Mouse (Mus musculus): ENCODE measurements at regions not wholly inside any gene's neighbourhood (a gene's known extent, or its start where the extent isn't known, plus 50 kb on each side); places are given as distances from the start of the nearest gene placed in this dataset.

- in situ Hi-C loops (cut with MboI; ENCODE audit: low sequenced_read_pairs): loop anchor here (25.0 kb wide), 1 partner anchor 995 kb away; no protein-coding TSS in a partner anchor
Measured at GRCm38 (mm10) chr1:128832201-128832883, 240.2 kb upstream of the Cxcr4 start.

- in situ Hi-C loops (cut with MboI; ENCODE audit: low sequenced_read_pairs): loop anchor here (25.0 kb wide), 1 partner anchor 993 kb away; no protein-coding TSS in a partner anchor
Measured at GRCm38 (mm10) chr1:128830671-128831240, 238.7 kb upstream of the Cxcr4 start.

DNA sequence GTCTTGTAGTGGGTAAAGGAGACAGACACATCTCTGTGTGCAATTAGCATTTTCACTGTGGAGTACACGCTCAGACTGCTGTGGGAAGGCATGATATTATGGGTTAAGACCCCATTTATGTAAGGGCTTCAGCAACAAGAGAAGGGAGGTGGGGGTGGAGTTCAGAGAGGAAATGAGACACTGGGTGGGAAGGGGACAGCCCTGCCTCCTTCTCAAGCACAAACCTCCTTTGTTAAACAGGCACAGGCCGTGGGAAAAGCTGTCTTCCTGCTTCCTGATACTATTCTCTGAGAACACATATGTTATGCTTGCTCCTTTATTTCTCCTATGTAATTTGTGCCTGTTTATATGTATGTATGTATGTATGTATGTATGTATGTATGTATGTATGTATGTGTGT is 237.4 kb upstream of the Cxcr4 start:
- in situ Hi-C loops (cut with MboI; ENCODE audit: low sequenced_read_pairs): loop anchor here (5.0 to 25.0 kb wide), 3 partner anchors 235 to 992 kb away; partner anchors contain the start of gene Cxcr4

GRCm38 (mm10) chr1:128826419-128826818 is 234.3 kb upstream of the Cxcr4 start:
- in situ Hi-C loops (cut with MboI; ENCODE audit: low sequenced_read_pairs): loop anchor here (5.0 to 25.0 kb wide), 3 partner anchors 232 to 989 kb away; partner anchors contain the start of gene Cxcr4

- in situ Hi-C loops (cut with MboI; ENCODE audit: low sequenced_read_pairs): loop anchor here (5.0 to 25.0 kb wide), 3 partner anchors 230 to 988 kb away; partner anchors contain the start of gene Cxcr4
Measured at GRCm38 (mm10) chr1:128824916-128825683, 233.0 kb upstream of the Cxcr4 start.

GRCm38 (mm10) chr1:128824235-128824634 is 232.1 kb upstream of the Cxcr4 start:
- in situ Hi-C loops (cut with MboI; ENCODE audit: low sequenced_read_pairs): loop anchor here (10.0 kb wide), 1 partner anchor 229 kb away; the partner anchor contains the start of gene Cxcr4

DNA sequence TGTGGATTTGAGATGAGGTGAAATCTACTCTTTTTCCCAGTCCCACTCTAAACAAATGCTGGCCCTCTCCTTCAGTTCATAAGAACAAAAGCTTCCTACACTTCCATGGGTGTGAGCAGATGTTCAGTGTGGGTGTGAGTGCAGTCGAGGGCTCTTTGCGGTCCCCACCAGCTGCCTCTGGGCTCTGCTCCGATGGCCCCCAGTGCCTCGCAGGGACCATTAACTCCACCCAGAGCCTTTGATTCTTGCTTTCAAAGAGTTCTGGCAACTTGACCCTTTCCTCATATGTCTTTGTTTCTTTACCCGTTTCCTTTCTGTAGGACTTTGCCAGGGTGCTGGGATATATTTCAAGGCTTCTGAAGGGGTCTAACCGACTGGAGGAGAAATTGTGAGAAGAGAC is 229.9 kb upstream of the Cxcr4 start:
- in situ Hi-C loops (cut with MboI; ENCODE audit: low sequenced_read_pairs): loop anchor here (10.0 kb wide), 1 partner anchor 227 kb away; the partner anchor contains the start of gene Cxcr4

DNA sequence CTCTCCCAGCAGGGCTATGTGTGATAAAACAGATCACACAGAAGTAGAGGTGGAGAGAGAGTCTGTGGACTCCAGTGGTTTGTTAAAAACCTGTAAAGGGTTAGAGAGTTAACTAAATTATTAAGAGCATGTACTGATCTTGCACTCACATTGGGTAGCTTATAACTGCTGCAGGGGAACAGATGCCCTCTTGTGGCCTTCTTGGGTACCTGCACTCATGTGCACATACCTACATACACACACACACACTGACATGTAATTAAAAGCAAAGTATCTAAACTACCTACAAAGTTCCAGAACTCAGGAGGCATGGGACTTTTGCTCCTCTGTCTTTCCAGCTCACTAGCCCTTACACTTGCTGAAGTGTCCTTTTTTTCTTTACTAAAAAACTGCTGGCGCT is 228.4 kb upstream of the Cxcr4 start:
- in situ Hi-C loops (cut with MboI; ENCODE audit: low sequenced_read_pairs): loop anchor here (10.0 kb wide), 1 partner anchor 226 kb away; the partner anchor contains the start of gene Cxcr4

GRCm38 (mm10) chr1:128819611-128820010 is 227.5 kb upstream of the Cxcr4 start:
- in situ Hi-C loops (cut with MboI; ENCODE audit: low sequenced_read_pairs): loop anchor here (10.0 kb wide), 1 partner anchor 225 kb away; the partner anchor contains the start of gene Cxcr4

GRCm38 (mm10) chr1:128813379-128813778 is 221.3 kb upstream of the Cxcr4 start:
- in situ Hi-C loops (cut with MboI; ENCODE audit: low sequenced_read_pairs): no loop called here

DNA sequence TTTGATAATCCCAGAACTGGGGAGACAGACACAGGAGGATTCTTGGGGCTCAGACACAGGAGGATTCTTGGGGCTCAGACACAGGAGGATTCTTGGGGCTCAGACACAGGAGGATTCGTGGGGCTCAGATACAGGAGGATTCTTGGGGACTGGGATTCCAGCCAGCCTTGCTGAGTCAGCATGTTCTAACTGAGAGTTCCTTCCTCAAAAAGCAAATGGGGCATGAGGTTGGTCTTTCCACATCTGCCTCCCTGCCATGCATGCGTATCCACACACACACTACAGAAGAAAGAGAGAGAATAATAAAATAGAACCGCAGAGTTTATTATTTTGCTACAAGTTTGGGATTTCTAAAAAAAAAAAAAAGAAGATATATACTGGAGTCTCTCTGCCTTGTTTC is 218.8 kb upstream of the Cxcr4 start:
- in situ Hi-C loops (cut with MboI; ENCODE audit: low sequenced_read_pairs): no loop called here

DNA sequence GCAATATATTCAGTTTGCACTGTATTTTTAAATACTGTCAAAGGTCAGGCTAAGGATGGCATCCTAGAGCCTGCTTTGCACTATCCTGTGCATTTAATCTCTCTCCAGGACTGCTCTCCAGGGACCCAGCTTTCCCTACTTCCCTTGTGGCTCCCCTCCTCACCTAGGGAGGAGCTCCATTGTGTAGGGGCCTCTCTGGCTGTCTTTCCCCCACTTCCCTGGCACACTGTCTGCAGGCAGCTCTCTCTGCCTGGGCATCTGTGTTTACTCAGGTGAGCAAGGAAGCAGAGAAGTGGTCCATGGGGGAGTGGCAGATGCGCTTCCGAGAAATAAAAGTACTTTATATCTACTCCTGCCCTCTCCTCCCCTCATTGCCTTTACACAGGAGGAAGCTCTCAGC is 218.0 kb upstream of the Cxcr4 start:
- in situ Hi-C loops (cut with MboI; ENCODE audit: low sequenced_read_pairs): no loop called here

- in situ Hi-C loops (cut with MboI; ENCODE audit: low sequenced_read_pairs): no loop called here
Measured at GRCm38 (mm10) chr1:128809601-128810000, 217.5 kb upstream of the Cxcr4 start.

DNA sequence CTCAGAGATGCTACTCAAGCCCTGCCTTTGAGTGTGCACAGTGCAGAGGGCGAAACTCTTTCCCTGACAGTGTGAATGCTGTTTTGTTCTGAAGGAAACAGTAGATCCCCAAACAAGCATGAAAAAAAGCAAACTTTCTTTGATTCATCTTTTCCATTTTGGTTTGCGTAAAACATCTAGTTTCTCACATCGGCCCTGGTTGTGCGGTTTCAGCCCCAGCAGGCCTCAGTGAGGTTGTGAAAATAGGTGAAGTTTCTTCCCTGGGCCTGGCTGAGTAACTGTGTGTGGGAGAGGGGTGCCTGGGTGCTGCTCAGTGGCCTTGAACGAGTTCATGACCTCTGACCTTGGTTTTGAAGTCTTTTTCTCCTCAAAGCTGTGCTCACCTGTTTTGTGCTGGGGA is 216.5 kb upstream of the Cxcr4 start:
- in situ Hi-C loops (cut with MboI; ENCODE audit: low sequenced_read_pairs): no loop called here

GRCm38 (mm10) chr1:128805687-128806653 is 213.9 kb upstream of the Cxcr4 start:
- in situ Hi-C loops (cut with MboI; ENCODE audit: low sequenced_read_pairs): no loop called here

- in situ Hi-C loops (cut with MboI; ENCODE audit: low sequenced_read_pairs): no loop called here
Measured at GRCm38 (mm10) chr1:128803433-128804060, 211.5 kb upstream of the Cxcr4 start.

DNA sequence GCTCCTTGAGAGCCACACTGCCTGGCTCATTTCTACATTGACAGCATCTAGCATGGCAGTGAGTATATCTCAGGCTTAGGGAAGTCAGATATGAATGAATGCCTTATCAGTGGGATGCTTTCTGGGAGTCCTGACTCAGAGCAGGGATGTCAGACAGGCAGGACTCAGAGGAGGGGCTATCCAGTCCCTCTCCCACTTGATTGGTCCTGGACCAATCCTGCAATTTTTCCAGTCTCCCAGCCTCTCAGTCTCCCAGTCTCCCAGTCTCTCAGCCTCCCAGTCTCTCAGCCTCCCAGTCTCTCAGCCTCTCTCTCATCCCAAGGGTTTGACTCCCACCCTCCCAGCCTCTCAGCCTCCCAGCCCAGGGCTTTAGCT is 211.0 kb upstream of the Cxcr4 start:
- in situ Hi-C loops (cut with MboI; ENCODE audit: low sequenced_read_pairs): no loop called here

DNA sequence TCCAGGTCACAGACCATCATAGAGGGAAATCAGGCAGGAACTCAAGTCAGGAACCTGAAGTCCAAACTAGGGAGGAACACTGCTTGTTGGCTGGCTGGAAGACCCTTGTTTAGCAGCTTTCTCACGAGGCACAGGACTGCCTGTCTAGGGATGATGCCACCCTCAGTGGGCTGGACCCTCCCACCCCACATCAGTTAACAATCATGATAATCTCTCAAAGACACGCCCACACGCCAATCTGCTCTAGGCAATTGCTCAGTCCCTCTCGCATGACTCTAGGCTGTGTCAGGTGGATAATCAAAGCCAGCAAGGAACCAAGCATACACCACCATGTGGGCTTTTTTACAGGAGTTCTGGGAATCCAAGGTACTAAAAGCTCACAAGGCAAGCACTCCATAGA is 206.6 kb upstream of the Cxcr4 start:
- in situ Hi-C loops (cut with MboI; ENCODE audit: low sequenced_read_pairs): no loop called here

- in situ Hi-C loops (cut with MboI; ENCODE audit: low sequenced_read_pairs): no loop called here
Measured at GRCm38 (mm10) chr1:128795654-128796053, 203.6 kb upstream of the Cxcr4 start.

DNA sequence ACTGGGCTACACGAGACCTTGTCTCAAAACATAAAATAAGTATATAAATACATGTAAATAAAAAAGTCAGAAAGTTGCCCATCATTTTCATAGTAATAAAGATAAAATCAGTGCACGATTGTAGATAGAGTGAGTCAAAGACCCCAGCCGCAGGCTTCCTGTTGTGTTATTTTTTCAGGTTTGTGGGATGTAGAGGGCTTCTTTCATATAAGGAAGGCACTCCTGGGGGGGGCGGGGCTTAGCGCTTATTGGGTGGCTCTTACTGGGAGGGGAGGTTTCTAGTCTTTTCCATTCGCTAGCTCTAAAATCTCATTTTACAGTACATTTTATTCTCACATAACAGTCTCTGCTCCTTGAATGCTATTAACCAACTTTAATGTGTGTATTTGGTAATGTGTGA is 198.8 kb upstream of the Cxcr4 start:
- in situ Hi-C loops (cut with MboI; ENCODE audit: low sequenced_read_pairs): no loop called here
